Mouse (Mus musculus) left cerebral cortex, adult 18-20 months (tissue): ENCODE data around the gene Gm6676. TPM values are rescaled to one million over a fixed set of nuclear protein-coding genes. Genes with fewer than 3 reads are reported as not detected.
"Not testable (repeated sequence)": the region's sequence is repeated elsewhere in the genome, so short reads cannot be mapped to it uniquely, and the experiment has no call there.

Experiments
- DNase-seq, 2 experiments: peaks; one replicate each; pipeline ENCODE4 v3.0.0; 2021 to 2022; ENCODE audit warnings: low spot score in 2 of 2, mixed read lengths in 1 of 2
- long read RNA-seq, 2 experiments: library from polyadenylated mRNA; stranded (forward); transcript quantifications; one replicate each; pipeline ENCODE4 v2.0.0; 2021
- total RNA-seq, 2 experiments: library from RNA; stranded (reverse); gene quantifications; 2 replicates each; pipeline ENCODE4 v1.2.3; 2021

Gm6676 gene
- total RNA-seq = not detected
- long read RNA-seq, experiment 1 = 0 reads
- long read RNA-seq, experiment 2 = 0 reads

- DNase-seq = not testable (repeated sequence)
Measured at GRCm38 (mm10) chr14:7125312-7125711, at the start of gene Gm6676. Gm6676 (minus strand) TSS chr14:7125412.

GRCm38 (mm10) chr14:7174483-7174971 lies 49.3 kb upstream of the Gm6676 start, which contains the start of gene Gm3512:
Gm3512 (minus strand) TSS chr14:7174533.
- peak in 1 of 2 experiments; percentile 1 for DNase-seq

DNA sequence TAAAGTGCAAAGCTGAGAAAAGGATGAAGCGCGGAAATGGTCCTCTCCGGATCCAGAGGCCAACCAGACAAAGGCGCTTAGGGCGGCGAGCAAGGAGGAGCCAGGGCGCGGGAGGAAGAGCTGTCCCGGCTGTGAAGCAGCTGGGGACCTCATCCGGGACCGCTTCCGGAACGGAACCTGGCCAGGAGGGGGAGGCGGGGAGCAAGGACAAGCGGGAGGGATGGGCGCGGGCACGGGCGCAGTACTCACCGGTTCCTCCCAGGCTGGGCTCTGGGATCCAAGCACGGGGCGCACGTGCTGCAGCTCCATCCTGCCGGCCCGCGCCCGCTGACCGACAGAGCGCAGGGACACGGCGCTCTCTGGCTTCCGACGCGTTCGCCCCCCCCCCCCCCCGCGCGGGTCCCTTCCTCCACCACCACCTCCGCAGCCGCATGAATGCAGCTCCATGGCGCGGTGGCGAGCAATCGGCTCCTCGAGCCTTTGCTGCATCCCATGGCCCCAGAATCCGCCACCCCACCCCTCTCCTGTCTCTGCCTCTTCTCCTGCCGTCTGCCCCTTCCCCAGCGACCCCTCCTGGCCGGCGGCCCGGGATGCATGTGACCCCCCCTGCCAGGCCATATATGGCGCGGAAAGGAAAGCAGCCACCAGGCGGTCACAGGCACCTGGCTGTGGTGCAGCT lies 19.9 kb downstream of the Gm6676 start:
- DNase-seq = peak; percentile 1 to 18

DNA sequence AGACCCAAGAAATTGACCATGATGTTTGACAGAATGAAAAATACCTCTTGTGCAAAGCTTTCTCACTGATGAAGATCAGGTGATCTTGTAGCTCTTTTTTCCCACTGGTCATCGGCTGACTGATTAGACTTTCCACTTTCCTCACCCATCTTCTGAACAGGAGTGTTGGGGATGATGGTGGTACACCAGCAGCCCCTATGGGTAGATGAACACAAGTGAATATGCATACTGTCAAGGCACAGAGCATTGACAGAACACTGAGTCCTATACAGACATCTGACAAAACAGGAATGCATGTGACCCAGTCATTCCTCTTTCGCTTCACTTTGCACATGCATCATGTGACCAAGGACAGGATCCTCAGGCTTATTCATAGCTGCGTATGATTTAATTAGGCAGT lies 24.7 kb downstream of the Gm6676 start, which contains the start of gene Gm3696:
TSS of gene Gm3696 (minus strand) at position 101 of the 400 bp plus-strand sequence.
- not testable (repeated sequence) for DNase-seq

Other genes starting within 250 kb of the Gm6676 start
- gene Gm3667, start 235.4 kb downstream of the Gm6676 start, total RNA-seq = 1 to 10 TPM; 1.2 to 1.4 TPM
- not detected for gene Gm6356, start 151.6 kb downstream of the Gm6676 start, total RNA-seq
- gene Gm10406, start 98.0 kb downstream of the Gm6676 start, total RNA-seq = under 1 TPM in 1 of 2 experiments, not detected in 1; 0.40 TPM
- not detected for gene Gm3685, start 80.4 kb downstream of the Gm6676 start, total RNA-seq
- gene Gm3696, start 24.8 kb downstream of the Gm6676 start, total RNA-seq = 1 to 10 TPM; 1.9 to 2.5 TPM
- gene Gm3512, start 49.1 kb upstream of the Gm6676 start, total RNA-seq = 1 to 10 TPM; 1.2 to 1.4 TPM
- gene Gm16434, start 69.1 kb upstream of the Gm6676 start, total RNA-seq = not detected
- not detected for gene Gm3727, start 139.3 kb upstream of the Gm6676 start, total RNA-seq
- gene Gm3739, start 189.6 kb upstream of the Gm6676 start, total RNA-seq = under 1 TPM in 1 of 2 experiments, not detected in 1; 0.42 TPM
- gene Gm5797, start 207.0 kb upstream of the Gm6676 start, total RNA-seq = not detected
- not detected for gene Gm8374, start 239.7 kb upstream of the Gm6676 start, total RNA-seq